Mouse (Mus musculus) G1E (cell line): Measurements from ENCODE around the gene Acap1. TPM values are rescaled to one million over a fixed set of nuclear protein-coding genes. Genes with fewer than 3 reads are reported as not detected.

Experiments used
- ATAC-seq: 2 replicates; pipeline ENCODE4 v1.8.0; 2016; ENCODE audit warnings: mild to moderate bottlenecking; ENCODE audit not compliant: insufficient number of reproducible peaks, poor library complexity, low FRiP score, severe bottlenecking; ENCODE audit errors: extremely low read depth
- DNase-seq: peaks from one replicate; pipeline ENCODE4 v3.0.0; 2012; ENCODE audit warnings: low spot score
- H3K27me3 ChIP-seq: 2 replicates; pipeline ENCODE4 v1.6.1; 2012; ENCODE audit warnings: mild to moderate bottlenecking, low read length, inconsistent platforms; ENCODE audit not compliant: insufficient read depth
- H3K36me3 ChIP-seq: replicated peaks from 2 replicates; pipeline ENCODE3; 2012; ENCODE audit warnings: mild to moderate bottlenecking, inconsistent platforms
- H3K4me1 ChIP-seq: 2 replicates; pipeline ENCODE4 v1.6.1; 2012; ENCODE audit warnings: low read depth, low read length, inconsistent platforms, mixed read lengths; ENCODE audit not compliant: insufficient read depth
- H3K4me3 ChIP-seq: 2 replicates; pipeline ENCODE4 v1.5.1; 2012; ENCODE audit warnings: low read depth, mild to moderate bottlenecking, inconsistent platforms, low read length, moderate library complexity, mixed read lengths
- H3K9me3 ChIP-seq: replicated peaks from 2 replicates; pipeline ENCODE4 v1.6.1; 2012; ENCODE audit warnings: inconsistent platforms
- CTCF ChIP-seq: IDR thresholded peaks from 2 replicates; pipeline ENCODE4 v1.5.1; 2012; ENCODE audit warnings: low read depth, low read length, inconsistent platforms, mixed read lengths
- GATA1 ChIP-seq: IDR thresholded peaks from 2 replicates; pipeline ENCODE4 v1.6.1; 2012; ENCODE audit warnings: borderline replicate concordance, low read length, inconsistent platforms, mixed read lengths
- GATA2 ChIP-seq: IDR thresholded peaks from 2 replicates; pipeline ENCODE4 v1.6.1; 2012; ENCODE audit warnings: low read depth, low read length, inconsistent platforms, borderline replicate concordance
- POLR2AphosphoS5 ChIP-seq: IDR thresholded peaks from 2 replicates; pipeline ENCODE4 v1.6.1; 2012; ENCODE audit warnings: low read depth, low read length, inconsistent platforms; ENCODE audit not compliant: insufficient replicate concordance
- TAL1 ChIP-seq: conservative IDR thresholded peaks from 2 replicates; pipeline ENCODE4 v1.6.1; 2012; ENCODE audit warnings: low read depth, low read length, inconsistent platforms, mixed read lengths
- polyA plus RNA-seq: library from polyadenylated mRNA; stranded (reverse); fragments of >175 nt; gene quantifications from 2 replicates; pipeline ENCODE4 v1.2.3, GENCODE M21; 2012
- total RNA-seq, 2 experiments: library from RNA; stranded (forward) in 1 of 2; stranded (reverse) in 1 of 2; fragments of 200-1000 nt in 1 of 2; fragments of >200 nt in 1 of 2; fragmentation: Nextera tagmentation in 1 of 2; gene quantifications; 2 replicates each; pipeline ENCODE4 v1.2.3; 2014 to 2017

Gene Acap1
- total and polyA plus RNA-seq, 3 experiments: 98.7 to 216 (median 103) TPM

DNA sequence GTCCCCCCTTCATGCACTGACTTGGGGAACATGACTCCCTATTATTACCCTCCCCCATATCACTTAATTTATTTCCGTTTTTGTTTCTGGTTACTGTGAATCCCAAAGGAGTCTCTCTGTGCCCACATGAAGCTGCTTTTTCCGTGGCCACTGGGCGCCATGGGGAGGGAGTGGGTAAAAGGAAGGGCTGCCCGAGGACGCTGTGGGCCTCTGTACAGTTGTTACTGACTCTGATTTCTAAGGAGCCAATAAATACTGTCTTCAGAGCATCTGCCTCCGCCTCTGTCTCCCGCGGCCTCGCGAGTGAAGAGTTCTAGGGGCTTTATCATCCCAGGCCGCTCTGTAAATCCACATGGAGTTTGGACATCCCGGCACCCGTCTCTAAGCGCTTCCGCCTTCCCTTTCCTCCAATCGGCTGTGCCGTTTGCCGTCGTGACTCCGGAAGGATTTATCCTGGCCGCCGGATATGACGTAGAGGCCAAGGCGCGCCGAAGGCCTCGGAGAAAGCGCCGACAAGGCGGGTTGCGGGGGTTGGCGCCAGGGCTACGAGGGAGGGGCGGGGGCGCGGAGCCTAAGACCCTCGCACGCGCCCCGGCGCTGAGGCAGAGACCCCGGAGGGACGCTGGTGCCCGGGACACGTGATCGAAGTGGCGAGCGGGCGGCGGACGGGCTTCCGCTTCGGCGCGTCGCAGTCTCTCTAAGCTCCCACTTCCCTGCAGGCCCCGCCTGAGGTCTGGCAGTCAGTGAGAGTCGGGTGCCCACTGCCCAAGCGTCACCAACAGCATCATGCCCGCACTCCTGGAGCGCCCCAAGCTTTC, 18.4 kb upstream of the Acap1 start, which contains the start of gene Gps2:
Gene Gps2, plus strand, starts transcription at position 335 of the 818 bp plus-strand sequence.
- DNase-seq: peak; percentile 93
- peak; percentile 73 for ATAC-seq
- Histone ChIP-seq H3K4me3 (peak within 1 kb of the TSS; percentile 91), H3K36me3 (peaks cover 96% of the 10 kb centered on the region), H3K9me3 (no peaks in the 10 kb centered on the region), H3K27me3 (no peaks in the 10 kb centered on the region), H3K4me1 (peaks cover 75% of the 10 kb centered on the region)
- TF ChIP-seq GATA2: no peak
- no peak for TF ChIP-seq POLR2AphosphoS5
- TF ChIP-seq TAL1: no peak
- TF ChIP-seq GATA1: no peak
- TF ChIP-seq CTCF: no peak

DNA sequence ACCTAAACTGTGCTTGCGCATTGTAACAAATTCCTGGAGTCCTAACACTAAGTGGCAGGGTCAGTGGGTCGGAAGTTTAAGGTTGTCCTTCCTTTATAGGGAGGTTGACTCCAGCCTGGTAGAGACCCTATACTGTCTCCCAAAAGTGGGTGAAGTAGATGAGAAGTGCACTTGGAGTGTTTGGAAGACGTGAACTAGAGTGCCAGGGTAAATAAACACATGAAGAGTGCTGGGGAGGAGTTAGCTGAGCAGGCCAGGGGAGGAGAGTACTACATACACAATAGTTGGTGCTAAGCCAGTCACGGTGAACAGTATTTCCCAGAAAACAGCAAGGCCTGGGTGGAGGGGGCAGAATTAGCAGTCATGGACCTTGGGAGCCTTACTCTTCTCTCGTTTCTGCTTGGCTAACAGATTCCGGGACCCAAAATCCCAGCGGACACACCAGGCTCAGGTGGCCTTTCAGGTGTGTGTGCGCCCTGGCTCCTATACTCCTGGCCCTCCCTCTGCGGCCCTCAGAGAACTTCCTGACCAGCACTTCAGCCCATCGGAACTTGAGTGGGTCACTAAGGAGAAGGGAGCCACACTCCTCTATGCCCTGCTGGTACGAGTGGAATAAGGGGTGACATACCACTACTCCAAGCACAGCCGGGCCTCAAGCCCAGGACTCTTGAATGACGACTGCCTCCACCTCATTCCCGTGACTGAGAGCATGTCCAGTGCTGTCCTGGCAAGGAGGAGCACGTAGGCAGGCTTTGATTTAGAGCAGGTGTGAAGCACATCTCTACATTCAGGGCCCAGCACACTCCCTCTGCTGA, 17.6 kb upstream of the Acap1 start:
- H3K9me3 ChIP-seq: no peaks in the 10 kb centered on the region
- DNase-seq (no peak), ATAC-seq (no peak)
- no peaks in the 10 kb centered on the region for H3K27me3 ChIP-seq
- peak overlapping the region; percentile 91 for H3K4me3 ChIP-seq
- peaks cover 96% of the 10 kb centered on the region for H3K36me3 ChIP-seq
- no peak for TF ChIP-seq CTCF
- no peak for TF ChIP-seq GATA1
- TF ChIP-seq TAL1: no peak
- no peak for TF ChIP-seq GATA2
- no peak for TF ChIP-seq POLR2AphosphoS5
- peaks cover 68% of the 10 kb centered on the region for H3K4me1 ChIP-seq

DNA sequence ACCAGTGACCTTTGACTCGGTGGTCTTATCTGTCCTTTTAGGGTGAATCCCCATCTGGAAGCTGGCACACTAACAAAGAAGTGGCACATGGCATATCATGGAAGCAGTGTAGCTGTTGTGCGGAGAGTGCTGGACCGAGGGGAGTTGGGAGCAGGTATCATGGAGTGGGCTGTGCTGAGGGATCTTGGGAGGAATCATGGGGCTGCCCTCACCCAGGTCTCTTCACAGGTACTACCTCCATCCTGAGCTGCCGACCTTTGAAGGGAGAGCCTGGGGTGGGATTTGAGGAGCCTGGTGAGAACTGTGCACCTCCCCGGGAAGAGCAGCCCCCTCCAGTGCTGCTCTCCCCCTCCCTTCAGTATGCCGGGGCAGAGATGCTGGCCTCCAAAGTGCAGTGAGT, 16.4 kb upstream of the Acap1 start:
- Histone ChIP-seq H3K27me3 (no peaks in the 10 kb centered on the region), H3K4me1 (peaks cover 56% of the 10 kb centered on the region), H3K9me3 (no peaks in the 10 kb centered on the region), H3K4me3 (no peak overlapping the region), H3K36me3 (peaks cover 97% of the 10 kb centered on the region)
- DNase-seq: no peak
- no peak for TF ChIP-seq CTCF
- no peak for TF ChIP-seq GATA2
- TF ChIP-seq POLR2AphosphoS5: no peak
- TF ChIP-seq GATA1: no peak
- no peak for TF ChIP-seq TAL1
- ATAC-seq: no peak

DNA sequence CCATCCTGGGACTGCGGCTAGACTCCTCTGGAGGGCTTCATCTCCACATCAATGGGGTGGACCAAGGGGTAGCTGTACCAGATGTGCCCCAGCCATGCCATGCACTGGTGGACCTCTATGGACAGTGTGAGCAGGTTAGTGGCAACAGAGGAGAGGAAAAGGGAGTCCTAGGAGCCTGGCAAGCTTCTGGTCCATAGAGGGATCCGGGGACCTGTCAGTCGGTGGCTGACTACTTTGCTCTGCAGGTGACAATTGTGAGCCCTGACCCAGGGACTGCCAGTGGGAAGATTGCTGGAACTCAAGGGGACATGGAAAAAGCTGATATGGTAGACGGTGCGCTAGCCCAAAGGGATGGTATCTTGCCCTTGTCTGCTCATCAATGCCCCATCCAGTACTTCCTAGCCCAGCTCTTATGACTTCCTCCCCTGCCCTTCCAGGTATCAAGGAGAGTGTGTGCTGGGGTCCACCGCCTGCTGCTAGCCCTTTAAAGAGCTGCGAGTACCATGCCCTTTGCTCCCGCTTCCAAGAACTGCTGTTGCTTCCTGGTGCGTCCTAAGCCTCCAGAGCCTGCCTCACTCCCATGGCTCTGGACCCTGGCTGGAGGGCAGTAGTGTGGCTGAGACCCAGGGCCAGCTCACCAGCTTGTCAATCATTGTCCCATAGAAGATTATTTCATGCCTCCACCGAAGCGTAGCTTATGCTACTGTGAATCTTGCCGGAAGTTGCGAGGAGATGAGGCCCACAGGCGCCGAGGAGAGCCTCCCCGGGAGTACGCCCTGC, 15.6 kb upstream of the Acap1 start:
- DNase-seq (no peak), ATAC-seq (no peak)
- Histone ChIP-seq H3K36me3 (peaks cover 97% of the 10 kb centered on the region), H3K4me1 (peaks cover 53% of the 10 kb centered on the region), H3K27me3 (no peaks in the 10 kb centered on the region), H3K9me3 (no peaks in the 10 kb centered on the region), H3K4me3 (no peak overlapping the region)
- no peak for TF ChIP-seq GATA1

DNA sequence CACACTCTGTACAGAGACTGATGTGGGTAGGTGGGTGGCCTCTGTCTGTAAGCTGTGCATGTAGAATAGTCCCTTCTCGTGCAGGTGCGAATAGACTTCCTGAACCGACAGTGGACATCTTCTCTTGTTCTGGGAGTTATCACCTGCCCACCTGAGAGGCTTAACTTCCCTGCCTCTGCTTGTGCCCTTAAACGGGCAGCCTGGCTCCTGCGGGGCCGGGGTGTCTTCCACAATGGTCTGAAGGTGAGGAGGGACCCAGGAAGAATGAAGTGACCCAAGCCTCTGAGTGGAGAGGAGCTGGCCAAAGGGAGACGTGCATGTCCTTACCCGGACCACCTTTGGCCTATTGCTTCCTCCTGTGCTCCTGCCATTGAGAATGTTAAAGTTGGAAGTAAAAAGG, 14.8 kb upstream of the Acap1 start:
- ATAC-seq (no peak), DNase-seq (no peak)
- Histone ChIP-seq H3K9me3 (no peaks in the 10 kb centered on the region), H3K4me3 (no peak overlapping the region), H3K4me1 (peaks cover 51% of the 10 kb centered on the region), H3K27me3 (no peaks in the 10 kb centered on the region), H3K36me3 (peaks cover 97% of the 10 kb centered on the region)
- TF ChIP-seq CTCF: no peak

DNA sequence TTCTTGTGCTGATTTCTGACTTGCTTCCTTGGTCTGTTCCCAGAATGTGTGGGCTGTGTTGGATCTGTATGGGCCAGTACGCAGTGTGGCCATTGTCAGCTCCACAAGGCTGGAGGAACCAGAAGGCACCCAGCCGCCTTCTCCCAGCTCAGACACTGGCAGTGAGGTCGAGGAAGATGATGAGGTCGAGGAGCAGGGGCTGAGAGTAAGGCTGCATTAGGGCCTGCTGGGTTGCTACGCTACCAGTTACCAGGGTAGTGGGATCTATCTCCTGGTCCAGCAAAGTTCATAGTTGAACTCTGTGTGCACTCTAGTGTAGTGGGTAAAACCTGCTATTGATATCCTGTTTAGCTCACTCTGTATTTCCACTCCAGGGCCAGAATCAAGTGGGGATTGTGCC, 13.8 kb upstream of the Acap1 start:
- DNase-seq (no peak), ATAC-seq (no peak)
- H3K4me1 ChIP-seq: peaks cover 46% of the 10 kb centered on the region
- TF ChIP-seq GATA2 (no peak), GATA1 (no peak)
- H3K9me3 ChIP-seq: no peaks in the 10 kb centered on the region
- H3K4me3 ChIP-seq: no peak overlapping the region
- H3K36me3 ChIP-seq: peaks cover 95% of the 10 kb centered on the region
- no peaks in the 10 kb centered on the region for H3K27me3 ChIP-seq
